Mouse (Mus musculus) cortical plate, adult 2 months (tissue): ENCODE measurements at regions not wholly inside any gene's neighbourhood (a gene's known extent, or its start where the extent isn't known, plus 50 kb on each side); places are given as distances from the start of the nearest gene placed in this dataset.

Experiments used
- CTCF ChIP-seq: fragments of 200-500 bp; IDR thresholded peaks from 2 replicates; pipeline ENCODE4 v1.5.1; 2011; ENCODE audit warnings: mild to moderate bottlenecking, control low read depth, low read length; ENCODE audit not compliant: insufficient read depth; ENCODE audit errors: extremely low read depth
- POLR2A ChIP-seq: fragments of 200-500 bp; IDR thresholded peaks from 2 replicates; pipeline ENCODE4 v1.6.1; 2011; ENCODE audit warnings: mild to moderate bottlenecking, low read length, control low read depth; ENCODE audit not compliant: insufficient read depth; ENCODE audit errors: extremely low read depth

- TF ChIP-seq POLR2A = no peak
- TF ChIP-seq CTCF = no peak
These were observed 284.7 kb upstream of the Grin3a start for GRCm38 (mm10) chr4:50130262-50130661.
